Mouse (Mus musculus) left cerebral cortex, adult 9 months (tissue): ENCODE measurements around the gene Gm3893.
"Not testable (repeated sequence)": the region's sequence is repeated elsewhere in the genome, so short reads cannot be mapped to it uniquely, and the experiment has no call there.

Source experiments
- DNase-seq, 2 experiments: peaks; one replicate each; pipeline ENCODE4 v3.0.0; 2022; ENCODE audit warnings: low spot score in 2 of 2

The Gm3893 gene

DNA sequence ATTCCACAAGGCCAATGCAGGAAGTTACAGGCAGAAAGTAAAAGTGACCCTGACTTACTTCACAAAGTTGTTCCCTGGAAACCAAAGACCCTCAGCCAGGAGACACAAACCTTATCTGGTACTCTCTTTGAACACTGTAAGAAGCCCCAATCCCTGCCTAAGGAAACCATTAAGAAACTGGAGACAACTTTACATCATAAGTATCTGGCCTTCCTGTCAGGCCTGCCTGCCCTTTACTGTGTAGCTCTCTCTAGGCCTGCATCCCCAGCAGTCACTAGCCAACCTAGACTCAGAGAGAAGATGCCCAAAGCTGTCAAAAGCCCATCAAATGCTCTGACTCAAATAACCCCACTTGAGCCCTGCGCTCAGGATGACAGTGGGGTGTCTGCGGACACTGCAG, at the start of gene Gm3893:
Gene Gm3893 (plus strand): TSS at position 301 of the 400 bp plus-strand sequence.
- not testable (repeated sequence) for DNase-seq

- not testable (repeated sequence) for DNase-seq
These were observed 23.5 kb downstream of the Gm3893 start, which contains the start of gene Gm13304 for GRCm38 (mm10) chr4:42114517-42114916. TSS of gene Gm13304 (plus strand) at chr4:42114817.
